Mouse (Mus musculus): ENCODE results near the gene Gal3st2b.
"Not testable (repeated sequence)": the region's sequence is repeated elsewhere in the genome, so short reads cannot be mapped to it uniquely, and the experiment has no call there.

The Gal3st2b gene

DNA sequence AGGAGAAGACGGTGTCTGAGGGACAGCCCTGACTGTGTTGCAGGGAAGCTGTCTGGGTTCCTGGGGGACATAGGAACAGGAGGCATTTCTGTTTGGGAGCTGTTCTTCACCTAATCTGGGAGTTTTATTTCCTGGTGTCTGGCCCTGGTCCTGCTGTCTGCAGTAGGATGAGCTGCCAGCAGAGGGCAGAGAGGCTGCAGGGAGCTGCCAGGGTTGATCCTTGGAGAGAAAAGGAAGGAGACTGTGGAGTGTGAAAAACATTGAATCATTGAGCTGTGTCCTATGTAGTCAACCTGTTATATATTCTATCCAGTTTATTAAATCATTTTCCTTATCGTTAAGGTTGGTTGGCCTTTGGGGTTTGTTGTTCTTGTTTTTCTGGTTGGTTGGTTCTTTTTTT, 62.8 kb downstream of the Gal3st2b start:
- not testable (repeated sequence) for DNase-seq (ENCODE audit: low spot score in 2 of 2)

DNA sequence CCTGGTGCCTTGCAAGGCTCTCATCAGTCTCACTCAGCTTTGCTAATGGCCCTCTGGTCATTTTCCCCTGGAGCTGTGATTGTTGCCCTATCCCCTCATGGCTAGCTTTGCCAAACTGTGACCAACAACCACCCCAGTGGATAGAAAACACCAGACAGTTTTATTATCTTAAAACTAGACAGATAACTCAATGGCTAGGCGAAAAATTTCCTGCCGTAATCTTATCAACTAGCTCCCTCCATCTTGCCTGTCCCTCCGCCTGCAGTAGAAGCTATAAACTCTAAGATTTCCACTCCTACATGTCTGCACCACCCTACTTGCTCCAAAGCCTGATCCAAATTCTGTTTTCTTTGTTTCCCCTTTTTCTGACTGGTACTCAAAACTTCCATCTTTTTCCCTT, 68.1 kb downstream of the Gal3st2b start:
- no peak for DNase-seq (ENCODE audit: low spot score in 2 of 2)

- no peak for DNase-seq (ENCODE audit: low spot score in 2 of 2)
These were observed 70.7 kb downstream of the Gal3st2b start for GRCm38 (mm10) chr1:93988786-93989185.

GRCm38 (mm10) chr1:93990209-93990608, 72.1 kb downstream of the Gal3st2b start, which contains the start of gene Gal3st2c:
Gene Gal3st2c (plus strand): TSS chr1:93990509.
- not testable (repeated sequence) for DNase-seq (ENCODE audit: low spot score in 2 of 2)

DNA sequence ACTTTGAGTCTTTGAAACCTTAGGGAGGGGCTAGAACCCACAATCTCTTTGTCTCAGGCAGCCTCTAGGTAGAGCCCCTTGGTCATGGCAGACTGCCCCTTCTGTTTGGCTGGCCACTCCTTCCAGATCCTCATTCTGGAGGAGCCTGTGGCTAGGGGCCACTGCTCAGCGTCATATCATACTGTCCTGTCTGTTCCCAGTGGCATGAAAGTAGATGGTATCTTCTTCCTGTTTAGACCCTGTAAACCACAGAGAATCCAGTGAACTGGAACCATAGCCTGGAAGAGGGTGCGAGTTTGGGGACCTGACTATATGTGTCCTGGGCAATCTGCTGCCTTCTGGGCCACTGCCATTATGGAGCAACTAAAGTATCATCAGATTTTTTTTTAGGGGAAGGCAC, 73.0 kb downstream of the Gal3st2b start:
- not testable (repeated sequence) for DNase-seq (ENCODE audit: low spot score in 2 of 2)

- DNase-seq (ENCODE audit: low spot score in 2 of 2) = not testable (repeated sequence)
These were observed 73.4 kb downstream of the Gal3st2b start for GRCm38 (mm10) chr1:93991491-93991890.
